Mouse (Mus musculus) left cerebral cortex, adult 8-10 months (tissue): ENCODE measurements around the gene Msh4. TPM values are rescaled to one million over a fixed set of nuclear protein-coding genes. Genes with fewer than 3 reads are reported as not detected.
A peak's percentile ranks its signal among the peaks of the same experiment; 100 is the strongest.
"Not testable (repeated sequence)": the region's sequence is repeated elsewhere in the genome, so short reads cannot be mapped to it uniquely, and the experiment has no call there.

ENCODE experiments used
- DNase-seq, 2 experiments: peaks; one replicate each; pipeline ENCODE4 v3.0.0; 2022; ENCODE audit warnings: low spot score in 2 of 2
- total RNA-seq, 4 experiments: library from RNA; stranded (reverse); gene quantifications; 2 replicates each; pipeline ENCODE4 v1.2.4; 2022

Msh4 gene
- total RNA-seq, 4 experiments from 2014 or later, result 0.15 to 0.68 (median 0.28) TPM

GRCm38 (mm10) chr3:153849368-153850015, 56.4 kb downstream of the Msh4 start:
- no peak for DNase-seq

GRCm38 (mm10) chr3:153847207-153847733, 58.7 kb downstream of the Msh4 start:
- DNase-seq, result no peak

- DNase-seq, result no peak
Measured at GRCm38 (mm10) chr3:153846109-153846508, 59.8 kb downstream of the Msh4 start.

GRCm38 (mm10) chr3:153845500-153845899, 60.4 kb downstream of the Msh4 start:
- no peak for DNase-seq

GRCm38 (mm10) chr3:153844757-153845156, 61.2 kb downstream of the Msh4 start:
- no peak for DNase-seq

GRCm38 (mm10) chr3:153844030-153844429, 61.9 kb downstream of the Msh4 start, which contains the start of gene Asb17:
Asb17 (plus strand) TSS chr3:153844209.
- DNase-seq, result no peak

- no peak for DNase-seq
Measured at GRCm38 (mm10) chr3:153837593-153837992, 68.3 kb downstream of the Msh4 start.

GRCm38 (mm10) chr3:153836316-153836715, 69.6 kb downstream of the Msh4 start:
- no peak for DNase-seq

- DNase-seq, result peak in 1 of 2 experiments; percentile 19
Measured at GRCm38 (mm10) chr3:153835455-153836086, 70.4 kb downstream of the Msh4 start.

GRCm38 (mm10) chr3:153834071-153834470, 71.9 kb downstream of the Msh4 start:
- DNase-seq, result no peak

GRCm38 (mm10) chr3:153832654-153832945, 73.3 kb downstream of the Msh4 start:
- no peak for DNase-seq

- DNase-seq, result no peak
Measured at GRCm38 (mm10) chr3:153831873-153832653, 73.9 kb downstream of the Msh4 start.

GRCm38 (mm10) chr3:153831014-153831872, 74.7 kb downstream of the Msh4 start:
- no peak for DNase-seq

GRCm38 (mm10) chr3:153829788-153830187, 76.2 kb downstream of the Msh4 start:
- not testable (repeated sequence) for DNase-seq

GRCm38 (mm10) chr3:153826616-153827015, 79.3 kb downstream of the Msh4 start:
- DNase-seq, result no peak

GRCm38 (mm10) chr3:153825197-153825596, 80.7 kb downstream of the Msh4 start:
- DNase-seq, result no peak

GRCm38 (mm10) chr3:153823671-153824515, 82.0 kb downstream of the Msh4 start:
- DNase-seq, result no peak

- DNase-seq, result no peak
Measured at GRCm38 (mm10) chr3:153819438-153819837, 86.5 kb downstream of the Msh4 start.

GRCm38 (mm10) chr3:153818723-153819122, 87.2 kb downstream of the Msh4 start:
- no peak for DNase-seq

- no peak for DNase-seq
Measured at GRCm38 (mm10) chr3:153817376-153817890, 88.5 kb downstream of the Msh4 start.
